Mouse (Mus musculus) neural tube, embryonic 11.5 days (tissue): ENCODE results near the gene Vwc2l. TPM values are rescaled to one million over a fixed set of nuclear protein-coding genes. Genes with fewer than 3 reads are reported as not detected.

Experiments
- ATAC-seq: fragments of 200-750 bp; cut with Nextera tagmentation; 2 replicates; pipeline ENCODE4 v1.8.0; 2017; ENCODE audit warnings: moderate number of reproducible peaks, mild to moderate bottlenecking, moderate TSS enrichment, moderate library complexity; ENCODE audit not compliant: insufficient read depth, low FRiP score, low TSS enrichment
- DNase-seq: peaks from one replicate; pipeline ENCODE4 v3.0.0-alpha.2; 2015; ENCODE audit warnings: low spot score
- H3K27ac ChIP-seq: fragments of 300-500 bp; sonication (generic); 2 replicates; pipeline ENCODE4 v1.5.1; 2014; ENCODE audit warnings: low read depth, mild to moderate bottlenecking, low read length
- H3K27me3 ChIP-seq: fragments of 300-500 bp; sonication (generic); 2 replicates; pipeline ENCODE4 v1.6.1; 2014; ENCODE audit warnings: mild to moderate bottlenecking, low read length, mixed read lengths; ENCODE audit not compliant: control insufficient read depth, insufficient read depth
- H3K36me3 ChIP-seq: fragments of 300-500 bp; sonication (generic); 2 replicates; pipeline ENCODE4 v1.6.1; 2014; ENCODE audit warnings: mild to moderate bottlenecking, low read length, moderate library complexity, mixed read lengths; ENCODE audit not compliant: control insufficient read depth, insufficient read depth
- H3K4me1 ChIP-seq: fragments of 300-500 bp; sonication (generic); 2 replicates; pipeline ENCODE4 v1.6.1; 2014; ENCODE audit warnings: low read length, mixed read lengths; ENCODE audit not compliant: control insufficient read depth, insufficient read depth
- H3K4me2 ChIP-seq: fragments of 300-500 bp; sonication (generic); 2 replicates; pipeline ENCODE4 v1.6.1; 2014; ENCODE audit warnings: low read depth, mild to moderate bottlenecking, moderate library complexity
- H3K4me3 ChIP-seq: fragments of 300-500 bp; sonication (generic); 2 replicates; pipeline ENCODE4 v1.5.1; 2014; ENCODE audit warnings: low read depth, low read length
- H3K9ac ChIP-seq: fragments of 300-500 bp; sonication (generic); 2 replicates; pipeline ENCODE4 v1.6.1; 2014; ENCODE audit warnings: mild to moderate bottlenecking, low read length
- H3K9me3 ChIP-seq: fragments of 300-500 bp; sonication (generic); 2 replicates; pipeline ENCODE4 v1.6.1; 2016; ENCODE audit warnings: low read length; ENCODE audit not compliant: control insufficient read depth
- WGBS: fragments of 180-500 bp; shearing (Covaris S2); extraction: QIAGEN DNeasy Blood & Tissue Kit; methylation state at CpG from one replicate; pipeline ENCODE4 v1.1.7; 2014; 5-methylcytosine and 5-hydroxymethylcytosine counted together
- polyA plus RNA-seq: library from polyadenylated mRNA; unstranded; fragments of >200 nt; fragmentation: Nextera tagmentation; extraction: Ambion mirVana; gene quantifications from 2 replicates; pipeline ENCODE4 v1.2.1, GENCODE M21; 2014

The Vwc2l gene
- polyA plus RNA-seq, 1 experiment from 2014 or later, result 0.65 TPM

GRCm38 (mm10) chr1:70803401-70803800 is 77.9 kb downstream of the Vwc2l start:
- H3K4me2 ChIP-seq, result no peak overlapping the region
- H3K9me3 ChIP-seq, result no peaks in the 10 kb centered on the region
- no peaks in the 10 kb centered on the region for H3K27me3 ChIP-seq
- ATAC-seq, result no peak
- no peak overlapping the region for H3K27ac ChIP-seq
- H3K9ac ChIP-seq, result no peak overlapping the region
- no peak for DNase-seq
- 81% methylated on average over 3 of the region's 3 CpGs for WGBS
- H3K4me3 ChIP-seq, result no peak overlapping the region
- no peaks in the 10 kb centered on the region for H3K4me1 ChIP-seq
- no peaks in the 10 kb centered on the region for H3K36me3 ChIP-seq

- Histone ChIP-seq H3K36me3 (no peaks in the 10 kb centered on the region), H3K27ac (no peak overlapping the region), H3K4me2 (no peak overlapping the region), H3K9ac (no peak overlapping the region), H3K4me1 (no peaks in the 10 kb centered on the region), H3K27me3 (no peaks in the 10 kb centered on the region), H3K4me3 (no peak overlapping the region), H3K9me3 (no peaks in the 10 kb centered on the region)
- no peak for ATAC-seq
- 64% methylated on average over 2 of the region's 2 CpGs for WGBS
- DNase-seq, result no peak
Observed at GRCm38 (mm10) chr1:70823111-70823510, 97.6 kb downstream of the Vwc2l start.

- Histone ChIP-seq H3K36me3 (no peaks in the 10 kb centered on the region), H3K4me1 (no peaks in the 10 kb centered on the region), H3K4me3 (no peak overlapping the region), H3K27ac (no peak overlapping the region), H3K9me3 (no peaks in the 10 kb centered on the region), H3K27me3 (no peaks in the 10 kb centered on the region), H3K4me2 (no peak overlapping the region), H3K9ac (no peak overlapping the region)
- DNase-seq (no peak), ATAC-seq (no peak)
- WGBS, result 91% methylated on average over 3 of the region's 3 CpGs
Observed at GRCm38 (mm10) chr1:70833262-70833661, 107.7 kb downstream of the Vwc2l start.

- H3K9me3 ChIP-seq, result no peaks in the 10 kb centered on the region
- H3K9ac ChIP-seq, result no peak overlapping the region
- H3K27ac ChIP-seq, result no peak overlapping the region
- no peak overlapping the region for H3K4me3 ChIP-seq
- ATAC-seq (no peak), DNase-seq (no peak)
- no peak overlapping the region for H3K4me2 ChIP-seq
- H3K36me3 ChIP-seq, result no peaks in the 10 kb centered on the region
- no peaks in the 10 kb centered on the region for H3K27me3 ChIP-seq
- H3K4me1 ChIP-seq, result no peaks in the 10 kb centered on the region
- 92% methylated on average over 7 of the region's 7 CpGs for WGBS
Observed at GRCm38 (mm10) chr1:70842222-70842621, 116.7 kb downstream of the Vwc2l start.

- ATAC-seq (no peak), DNase-seq (no peak)
- no peaks in the 10 kb centered on the region for H3K27me3 ChIP-seq
- H3K4me2 ChIP-seq, result no peak overlapping the region
- no peak overlapping the region for H3K9ac ChIP-seq
- H3K4me3 ChIP-seq, result no peak overlapping the region
- no peak overlapping the region for H3K27ac ChIP-seq
- H3K4me1 ChIP-seq, result no peaks in the 10 kb centered on the region
- no peaks in the 10 kb centered on the region for H3K36me3 ChIP-seq
- no peaks in the 10 kb centered on the region for H3K9me3 ChIP-seq
Observed at GRCm38 (mm10) chr1:70845276-70845675, 119.8 kb downstream of the Vwc2l start.

- H3K27me3 ChIP-seq, result no peaks in the 10 kb centered on the region
- no peak overlapping the region for H3K4me2 ChIP-seq
- DNase-seq, result no peak
- H3K36me3 ChIP-seq, result no peaks in the 10 kb centered on the region
- 70% methylated on average over 12 of the region's 12 CpGs for WGBS
- H3K9me3 ChIP-seq, result no peaks in the 10 kb centered on the region
- H3K4me1 ChIP-seq, result no peaks in the 10 kb centered on the region
- H3K4me3 ChIP-seq, result no peak overlapping the region
- ATAC-seq, result no peak
- no peak overlapping the region for H3K9ac ChIP-seq
- no peak overlapping the region for H3K27ac ChIP-seq
Observed at GRCm38 (mm10) chr1:70851633-70852390, 126.3 kb downstream of the Vwc2l start.

GRCm38 (mm10) chr1:70853446-70853845 is 127.9 kb downstream of the Vwc2l start:
- DNase-seq, result no peak

GRCm38 (mm10) chr1:70855912-70856311 is 130.4 kb downstream of the Vwc2l start:
- no peaks in the 10 kb centered on the region for H3K4me1 ChIP-seq
- no peak overlapping the region for H3K9ac ChIP-seq
- no peak for DNase-seq
- no peak overlapping the region for H3K27ac ChIP-seq
- WGBS, result 83% methylated on average over 5 of the region's 5 CpGs
- H3K27me3 ChIP-seq, result no peaks in the 10 kb centered on the region
- no peaks in the 10 kb centered on the region for H3K36me3 ChIP-seq
- no peak overlapping the region for H3K4me3 ChIP-seq
- H3K4me2 ChIP-seq, result no peak overlapping the region
- H3K9me3 ChIP-seq, result no peaks in the 10 kb centered on the region
- no peak for ATAC-seq

More at GRCm38 (mm10) chr1:70853446-70853845, 127.9 kb downstream of the Vwc2l start:
- H3K27ac ChIP-seq, result no peak overlapping the region
- no peak overlapping the region for H3K4me3 ChIP-seq
- no peak for ATAC-seq
- H3K4me2 ChIP-seq, result no peak overlapping the region
- H3K36me3 ChIP-seq, result no peaks in the 10 kb centered on the region
- no peaks in the 10 kb centered on the region for H3K27me3 ChIP-seq
- no peaks in the 10 kb centered on the region for H3K4me1 ChIP-seq
- 86% methylated on average over 11 of the region's 11 CpGs for WGBS
- no peak overlapping the region for H3K9ac ChIP-seq
- H3K9me3 ChIP-seq, result no peaks in the 10 kb centered on the region

- H3K27ac ChIP-seq, result no peak overlapping the region
- H3K36me3 ChIP-seq, result no peaks in the 10 kb centered on the region
- no peaks in the 10 kb centered on the region for H3K9me3 ChIP-seq
- H3K4me1 ChIP-seq, result no peaks in the 10 kb centered on the region
- no peak overlapping the region for H3K9ac ChIP-seq
- H3K4me3 ChIP-seq, result no peak overlapping the region
- DNase-seq, result no peak
- WGBS, result 69% methylated on average over 2 of the region's 2 CpGs
- no peak for ATAC-seq
- H3K4me2 ChIP-seq, result no peak overlapping the region
- H3K27me3 ChIP-seq, result no peaks in the 10 kb centered on the region
Observed at GRCm38 (mm10) chr1:70861672-70862071, 136.2 kb downstream of the Vwc2l start.
